Mouse (Mus musculus): ENCODE measurements around the gene Ifit2. TPM values are rescaled to one million over a fixed set of nuclear protein-coding genes. Genes with fewer than 3 reads are reported as not detected.

Ifit2 gene
- total and polyA plus RNA-seq, 3 experiments = 0.69 to 2.7 TPM; not detected in 1

GRCm38 (mm10) chr19:34624663-34625062 lies 74.2 kb downstream of the Ifit2 start:
- no peak overlapping the region for H3K27ac ChIP-seq (ENCODE audit: control insufficient read depth, low read depth, low read length)

More at GRCm38 (mm10) chr19:34624663-34625062, 74.2 kb downstream of the Ifit2 start:
- TF ChIP-seq UBTF (IDR thresholded peaks at IDR 0.05; ENCODE audit: borderline replicate concordance, insufficient read depth, low read depth, low read length) = no peak
- TF ChIP-seq ZNF384 (IDR thresholded peaks at IDR 0.05; ENCODE audit: low read depth, low read length) = no peak
- no peak for TF ChIP-seq CTCF (IDR thresholded peaks at IDR 0.05 in 2 of 3, conservative IDR thresholded peaks at IDR 0.05 in 1 of 3; ENCODE audit: control insufficient read depth in 1 of 3, insufficient read depth in 1 of 3, low read depth in 2 of 3, low read length in 3 of 3, poor library complexity in 1 of 3, severe bottlenecking in 1 of 3)
- no peak for TF ChIP-seq NELFE (IDR thresholded peaks at IDR 0.05; ENCODE audit: low read depth, low read length)
- no peak for TF ChIP-seq KAT2A (conservative IDR thresholded peaks at IDR 0.05; ENCODE audit: low read depth, low read length)
- no peak for TF ChIP-seq MXI1 (IDR thresholded peaks at IDR 0.05; ENCODE audit: low read depth, low read length)
- no peak for TF ChIP-seq ELF1 (IDR thresholded peaks at IDR 0.05; ENCODE audit: low read depth, low read length)
- no peak for TF ChIP-seq MAX (IDR thresholded peaks at IDR 0.05; ENCODE audit: low read length)
- Histone ChIP-seq H3K79me2 (ENCODE audit: control insufficient read depth, insufficient read depth, low read length, poor library complexity) (no peaks in the 10 kb centered on the region), H3K4me3 (ENCODE audit: control insufficient read depth in 1 of 2, insufficient read depth in 1 of 2, low read depth in 2 of 2, low read length in 2 of 2) (no peak overlapping the region), H3K36me3 (ENCODE audit: control insufficient read depth in 1 of 2, insufficient read depth in 2 of 2, low read length in 2 of 2) (no peaks in the 10 kb centered on the region), H3K9me3 (replicated peaks; ENCODE audit: insufficient read depth, low read length) (no peaks in the 10 kb centered on the region), H3K4me1 (ENCODE audit: control insufficient read depth in 1 of 2, insufficient read depth in 2 of 2, low read length in 2 of 2) (no peaks in the 10 kb centered on the region), H3K9ac (ENCODE audit: control insufficient read depth, low read depth, low read length, poor library complexity, severe bottlenecking) (no peak overlapping the region), H3K27me3 (ENCODE audit: control insufficient read depth in 1 of 2, insufficient read depth in 2 of 2, low read length in 2 of 2) (peaks cover 0 to 8% of the 10 kb centered on the region in 2 experiments; a peak in 2 of 4 replicates)
- no peak for DNase-seq (ENCODE audit: low read depth, low spot score)

Other genes with a start within 250 kb of the Ifit2 start
- gene Ch25h, start 75.5 kb upstream of the Ifit2 start, total RNA-seq (2012; rRNA removed) = not detected in 2 replicates
- not detected for gene Ch25h, start 75.5 kb upstream of the Ifit2 start, polyA plus RNA-seq (2012; ENCODE audit: insufficient read depth in 1 of 2, insufficient read length in 2 of 2, low read depth in 1 of 2, low replicate concordance in 2 of 2, missing spikeins in 1 of 2)
- 7.6 and 8.0 TPM in 2 replicates for gene Lipa, start 23.2 kb upstream of the Ifit2 start, total RNA-seq (2012; rRNA removed)
- gene Lipa, start 23.2 kb upstream of the Ifit2 start, polyA plus RNA-seq (2012; ENCODE audit: insufficient read depth in 1 of 2, insufficient read length in 2 of 2, low read depth in 1 of 2, low replicate concordance in 2 of 2, missing spikeins in 1 of 2) = 10 to 100 TPM in 1 of 2 experiments, not detected in 1; 13.8 TPM
- gene Ifit3, start 32.8 kb downstream of the Ifit2 start, total RNA-seq (2012; rRNA removed) = not detected in 2 replicates
- gene Ifit3, start 32.8 kb downstream of the Ifit2 start, polyA plus RNA-seq (2012; ENCODE audit: insufficient read depth in 1 of 2, insufficient read length in 2 of 2, low read depth in 1 of 2, low replicate concordance in 2 of 2, missing spikeins in 1 of 2) = under 1 TPM in 1 of 2 experiments, not detected in 1; 0.10 TPM
- gene Ifit1bl1, start 51.3 kb downstream of the Ifit2 start, total RNA-seq (2012; rRNA removed) = 0.10 TPM in 1 of 2 replicates, not detected in the other
- under 1 TPM in 1 of 2 experiments, not detected in 1; 0.08 TPM for gene Ifit1bl1, start 51.3 kb downstream of the Ifit2 start, polyA plus RNA-seq (2012; ENCODE audit: insufficient read depth in 1 of 2, insufficient read length in 2 of 2, low read depth in 1 of 2, low replicate concordance in 2 of 2, missing spikeins in 1 of 2)
- not detected in 2 replicates for gene Ifit3b, start 57.3 kb downstream of the Ifit2 start, total RNA-seq (2012; rRNA removed)
- not detected for gene Ifit3b, start 57.3 kb downstream of the Ifit2 start, polyA plus RNA-seq (2012; ENCODE audit: insufficient read depth in 1 of 2, insufficient read length in 2 of 2, low read depth in 1 of 2, low replicate concordance in 2 of 2, missing spikeins in 1 of 2)
- not detected in 2 replicates for gene Ifit1bl2, start 90.0 kb downstream of the Ifit2 start, total RNA-seq (2012; rRNA removed)
- not detected for gene Ifit1bl2, start 90.0 kb downstream of the Ifit2 start, polyA plus RNA-seq (2012; ENCODE audit: insufficient read depth in 1 of 2, insufficient read length in 2 of 2, low read depth in 1 of 2, low replicate concordance in 2 of 2, missing spikeins in 1 of 2)
- gene Ifit1, start 90.2 kb downstream of the Ifit2 start, total RNA-seq (2012; rRNA removed) = 0.12 TPM in 1 of 2 replicates, not detected in the other
- under 1 TPM in 1 of 2 experiments, not detected in 1; 0.31 TPM for gene Ifit1, start 90.2 kb downstream of the Ifit2 start, polyA plus RNA-seq (2012; ENCODE audit: insufficient read depth in 1 of 2, insufficient read length in 2 of 2, low read depth in 1 of 2, low replicate concordance in 2 of 2, missing spikeins in 1 of 2)
- gene Slc16a12, start 196.6 kb downstream of the Ifit2 start, total RNA-seq (2012; rRNA removed) = not detected in 2 replicates
- gene Slc16a12, start 196.6 kb downstream of the Ifit2 start, polyA plus RNA-seq (2012; ENCODE audit: insufficient read depth in 1 of 2, insufficient read length in 2 of 2, low read depth in 1 of 2, low replicate concordance in 2 of 2, missing spikeins in 1 of 2) = under 1 TPM in 1 of 2 experiments, not detected in 1; 0.06 TPM

All from MEL (cell line).